Mouse (Mus musculus) left cerebral cortex, postnatal 25 days (tissue): Measurements from ENCODE around the gene Naa11. TPM values are rescaled to one million over a fixed set of nuclear protein-coding genes. Genes with fewer than 3 reads are reported as not detected.

Experiments
- DNase-seq, 2 experiments: peaks; one replicate each; pipeline ENCODE4 v3.0.0; 2022; ENCODE audit warnings: low spot score in 2 of 2, mixed read lengths in 1 of 2
- intact Hi-C: fragments of 180-260 bp; cut with DNase I; formaldehyde crosslinking; loops from one replicate; pipeline ENCODE4 v1.15.1; 2025
- total RNA-seq, 2 experiments: library from RNA; stranded (reverse); gene quantifications; 2 replicates each; pipeline ENCODE4 v1.2.3; 2021

Naa11 gene
- total RNA-seq, 2 experiments from 2014 or later: 0.11 TPM; not detected in 1

GRCm38 (mm10) chr5:97348760-97349159 lies 43.4 kb downstream of the Naa11 start:
- intact Hi-C loops: no loop called here
- no peak for DNase-seq

- intact Hi-C loops: no loop called here
Measured at GRCm38 (mm10) chr5:97348310-97348709, 43.9 kb downstream of the Naa11 start.

GRCm38 (mm10) chr5:97345732-97346253 lies 46.4 kb downstream of the Naa11 start:
- intact Hi-C loops: no loop called here
- DNase-seq: peak in 1 of 2 experiments; percentile 27

More at GRCm38 (mm10) chr5:97348310-97348709, 43.9 kb downstream of the Naa11 start:
- DNase-seq: no peak

GRCm38 (mm10) chr5:97345129-97345528 lies 47.0 kb downstream of the Naa11 start:
- DNase-seq: no peak
- intact Hi-C loops: no loop called here

GRCm38 (mm10) chr5:97344144-97344543 lies 48.0 kb downstream of the Naa11 start:
- no peak for DNase-seq
- intact Hi-C loops: no loop called here

- no peak for DNase-seq
- intact Hi-C loops: no loop called here
Measured at GRCm38 (mm10) chr5:97334794-97335193, 57.4 kb downstream of the Naa11 start.

Other genes with a start within 250 kb of the Naa11 start
- gene Gk2, start 64.6 kb upstream of the Naa11 start, total RNA-seq: not detected